Mouse (Mus musculus): ENCODE measurements at regions not wholly inside any gene's neighbourhood (a gene's known extent, or its start where the extent isn't known, plus 50 kb on each side); places are given as distances from the start of the nearest gene placed in this dataset.

DNA sequence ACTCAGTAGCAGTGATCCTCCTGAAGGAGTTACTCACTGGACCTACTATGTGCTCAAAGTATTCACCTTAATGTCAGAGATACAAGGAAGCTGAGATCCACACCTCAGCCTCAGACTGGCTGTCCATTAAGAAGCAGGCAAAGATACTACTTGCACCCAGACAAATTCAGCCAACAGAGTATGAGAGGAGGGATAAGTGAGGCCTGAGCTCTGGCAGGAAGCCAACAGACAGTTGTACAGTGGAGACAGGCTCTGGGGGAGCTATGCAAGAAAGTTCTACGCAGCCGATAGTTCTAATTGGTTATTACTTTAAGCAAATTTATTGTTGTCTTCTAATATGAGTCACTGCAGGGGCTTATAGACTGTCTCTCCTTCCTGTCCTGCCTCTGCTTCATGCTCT is 152.2 kb upstream of the Mgmt start:
- TF ChIP-seq CTCF (IDR thresholded peaks at IDR 0.05) (no peak), POLR2A (IDR thresholded peaks at IDR 0.05; ENCODE audit: insufficient read depth, low read depth, low read length) (no peak), EP300 (IDR thresholded peaks at IDR 0.05; ENCODE audit: insufficient read depth, low read depth, low read length) (no peak)
